8 mouse cellular contexts compared by ENCODE assay signal in the genomic region with DNA sequence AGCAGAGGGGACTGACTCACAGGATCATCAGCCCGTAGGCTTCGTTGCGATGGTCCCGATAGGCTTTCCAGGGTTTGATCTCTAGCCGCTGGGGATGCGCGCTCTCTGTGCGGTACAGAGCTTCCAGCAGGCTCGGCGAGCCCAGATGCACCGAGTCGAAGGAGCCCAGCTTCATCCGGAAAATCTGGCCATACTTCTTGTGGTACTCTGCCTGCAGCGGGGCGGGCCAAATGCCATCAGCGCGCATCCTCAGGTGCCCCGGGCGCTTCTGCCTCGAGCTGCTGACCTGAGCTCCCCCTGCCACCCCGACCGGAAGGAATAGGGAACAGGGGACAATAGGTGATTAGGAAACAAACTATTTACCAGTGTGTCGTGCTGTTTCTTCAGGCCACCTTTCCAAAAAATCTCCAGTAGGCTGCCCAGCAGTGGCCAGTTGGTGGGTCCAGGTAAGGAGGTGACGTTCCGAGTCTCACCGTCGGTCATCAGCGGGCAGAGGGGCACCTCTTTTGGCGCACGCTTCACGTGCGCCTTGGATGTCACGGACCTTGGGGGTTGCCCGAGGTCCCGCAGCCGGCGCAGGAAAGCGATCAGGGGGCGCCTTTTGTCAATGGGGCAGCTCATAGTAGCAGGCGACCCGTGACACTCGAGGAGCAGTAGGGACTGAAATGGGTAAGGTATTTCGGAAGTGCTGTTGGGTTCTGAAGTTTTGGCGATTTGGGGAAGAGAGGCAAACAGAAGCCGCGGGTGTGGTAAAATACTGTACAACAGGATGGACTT. TPM values are rescaled to one million over a fixed set of nuclear protein-coding genes. Genes with fewer than 3 reads are reported as not detected.
DNase-seq lines count a peak whose midpoint lies in the region; ATAC-seq and TF ChIP-seq lines count a peak whose summit lies in the region.

A gene (plus strand): TSS at position 275 of the 777 bp plus-strand sequence.

- peak within 1 kb of the TSS; percentile 35 for H3K4me2 ChIP-seq in forebrain, postnatal 0 days (ENCODE audit: low read depth)
- peak within 1 kb of the TSS; percentile 50 for H3K4me2 ChIP-seq in hindbrain, postnatal 0 days (ENCODE audit: low read depth, low read length)
- peak within 1 kb of the TSS; percentile 30 for H3K4me2 ChIP-seq in liver, embryonic 11.5 days

- no peaks in the 10 kb centered on the region; the same call in 1 of the 2 replicates for H3K4me1 ChIP-seq in forebrain, postnatal 0 days (ENCODE audit: insufficient read depth)
- H3K4me1 ChIP-seq in hindbrain, postnatal 0 days (ENCODE audit: insufficient read depth, low read length): peaks cover 8% of the 10 kb centered on the region; the same call in 1 of the 2 replicates
- H3K4me1 ChIP-seq in liver, embryonic 11.5 days (replicated peaks; ENCODE audit: control insufficient read depth, insufficient read depth, low read length): peaks cover 4% of the 10 kb centered on the region; the same call in 1 of the 2 replicates

- peak; percentile 23 for DNase-seq in kidney, adult 18-20 months
- DNase-seq in kidney, adult 11 months: no peak
- peak; percentile 21 for DNase-seq in adrenal gland, postnatal 10 days
- DNase-seq in forebrain, postnatal 0 days: peak; percentile 67
- no peak for DNase-seq in hindbrain, postnatal 0 days (ENCODE audit: low spot score)
- DNase-seq in liver, embryonic 11.5 days (ENCODE audit: low spot score): peak; percentile 43
- peak; percentile 51 for DNase-seq in retina, embryonic 14.5 days (ENCODE audit: low spot score)
- no peak for DNase-seq in cerebellum, adult 8-10 months

- H3K9ac ChIP-seq in forebrain, postnatal 0 days: no peak within 1 kb of the TSS
- no peak within 1 kb of the TSS for H3K9ac ChIP-seq in hindbrain, postnatal 0 days (replicated peaks; ENCODE audit: low read length)
- H3K9ac ChIP-seq in liver, embryonic 11.5 days (ENCODE audit: low read depth, low read length): no peak within 1 kb of the TSS

- no peaks in the 10 kb centered on the region for H3K9me3 ChIP-seq in forebrain, postnatal 0 days (ENCODE audit: low read length)
- no peaks in the 10 kb centered on the region for H3K9me3 ChIP-seq in hindbrain, postnatal 0 days (ENCODE audit: low read length)
- no peaks in the 10 kb centered on the region for H3K9me3 ChIP-seq in liver, embryonic 11.5 days (ENCODE audit: control insufficient read depth, low read length)

- H3K27ac ChIP-seq in forebrain, postnatal 0 days (ENCODE audit: low read depth, low read length): no peak within 1 kb of the TSS
- H3K27ac ChIP-seq in hindbrain, postnatal 0 days: no peak within 1 kb of the TSS
- H3K27ac ChIP-seq in liver, embryonic 11.5 days (ENCODE audit: low read depth, low read length): no peak within 1 kb of the TSS

- 2% methylated on average over 46 of the region's 46 CpGs for WGBS in forebrain, postnatal 0 days
- under 1% methylated on average over 46 of the region's 46 CpGs for WGBS in hindbrain, postnatal 0 days
- WGBS in liver, embryonic 11.5 days: 1% methylated on average over 46 of the region's 46 CpGs

- H3K27me3 ChIP-seq in forebrain, postnatal 0 days (ENCODE audit: insufficient read depth, low read length): peaks cover 44% of the 10 kb centered on the region
- peaks cover 35% of the 10 kb centered on the region; the same call in 1 of the 2 replicates for H3K27me3 ChIP-seq in hindbrain, postnatal 0 days (ENCODE audit: insufficient read depth, low read length)
- peaks cover 59% of the 10 kb centered on the region for H3K27me3 ChIP-seq in liver, embryonic 11.5 days (replicated peaks; ENCODE audit: control insufficient read depth, insufficient read depth, low read length)

- H3K36me3 ChIP-seq in forebrain, postnatal 0 days (ENCODE audit: insufficient read depth): no peaks in the 10 kb centered on the region
- no peaks in the 10 kb centered on the region for H3K36me3 ChIP-seq in hindbrain, postnatal 0 days (ENCODE audit: insufficient read depth, low read length)
- no peaks in the 10 kb centered on the region for H3K36me3 ChIP-seq in liver, embryonic 11.5 days (ENCODE audit: control insufficient read depth, insufficient read depth, low read length)

- peak within 1 kb of the TSS; percentile 25 for H3K4me3 ChIP-seq in forebrain, postnatal 0 days (ENCODE audit: low read depth, low read length)
- peak within 1 kb of the TSS; percentile 29 for H3K4me3 ChIP-seq in hindbrain, postnatal 0 days (ENCODE audit: low read length)
- H3K4me3 ChIP-seq in liver, embryonic 11.5 days (ENCODE audit: low read depth, low read length): peak within 1 kb of the TSS; percentile 28

- TF ChIP-seq CTCF in forebrain, postnatal 0 days (IDR thresholded peaks at IDR 0.05; ENCODE audit: low read depth): no peak
- no peak for TF ChIP-seq CTCF in hindbrain, postnatal 0 days (IDR thresholded peaks at IDR 0.05; ENCODE audit: low read depth)

- ATAC-seq in forebrain, postnatal 0 days: peak; percentile 60; the same call in 1 of the 2 replicates
- no peak for ATAC-seq in hindbrain, postnatal 0 days
- no peak for ATAC-seq in liver, embryonic 11.5 days (replicated peaks; ENCODE audit: low FRiP score)

RNA-seq across cellular contexts. Expression of the gene that starts here (rescaled TPM):
- 10 to 100 TPM; 19.9 to 27.6 TPM for total RNA-seq in adrenal gland, postnatal 10 days (2021)
- 154 and 194 TPM in 2 replicates for total RNA-seq in forebrain, postnatal 0 days (2014; rRNA removed)
- 145 and 191 TPM in 2 replicates for polyA plus RNA-seq in forebrain, postnatal 0 days (2015; fragmentation: Nextera tagmentation; extraction: Ambion mirVana)
- total RNA-seq in hindbrain, postnatal 0 days (2014; rRNA removed): 67.7 and 94.6 TPM in 2 replicates
- 147 and 154 TPM in 2 replicates for polyA plus RNA-seq in hindbrain, postnatal 0 days (2015; fragmentation: Nextera tagmentation; extraction: Ambion mirVana)
- polyA plus RNA-seq in liver, embryonic 11.5 days (2014; fragmentation: Nextera tagmentation; extraction: Ambion mirVana): 85.7 and 101 TPM in 2 replicates

Comparison
In these comparisons a context has a peak if more than half of its experiments do, and no peak if none do; other contexts are left out.
1. DNase-seq: peak in kidney, adult 18-20 months (single experiment), adrenal gland, postnatal 10 days (single experiment), forebrain, postnatal 0 days (single experiment), liver, embryonic 11.5 days (single experiment) and retina, embryonic 14.5 days (single experiment); none in kidney, adult 11 months (single experiment), hindbrain, postnatal 0 days (single experiment) and cerebellum, adult 8-10 months (single experiment).
2. Peak in every context shown above with its lines, with median percentiles within 50 percentile points of each other: H3K4me2 ChIP-seq and H3K4me3 ChIP-seq.